Mouse (Mus musculus) MEL (cell line): ENCODE measurements at regions not wholly inside any gene's neighbourhood (a gene's known extent, or its start where the extent isn't known, plus 50 kb on each side); places are given as distances from the start of the nearest gene placed in this dataset.

Experiments
- DNase-seq: peaks from one replicate; pipeline ENCODE4 v3.0.0; 2011; ENCODE audit warnings: low read depth, low spot score
- H3K27ac ChIP-seq: 2 replicates; pipeline ENCODE4 v1.5.1; 2012; ENCODE audit warnings: low read depth, mild to moderate bottlenecking, control low read depth, low read length, moderate library complexity; ENCODE audit not compliant: control insufficient read depth
- H3K27me3 ChIP-seq, 2 experiments: fragments of 150-350 bp in 1 of 2; sonication (generic) in 1 of 2; 2 replicates each; pipeline ENCODE4 v1.6.1; 2012; ENCODE audit warnings: low read length in 2 of 2, mild to moderate bottlenecking in 2 of 2, improper control_type of control experiment in 1 of 2, moderate library complexity in 1 of 2; ENCODE audit not compliant: insufficient read depth in 2 of 2, control insufficient read depth in 1 of 2
- H3K36me3 ChIP-seq, 2 experiments: 2 replicates each; pipeline ENCODE4 v1.6.1; 2012 to 2014; ENCODE audit warnings: low read length in 2 of 2, improper control_type of control experiment in 1 of 2, inconsistent platforms in 1 of 2, mild to moderate bottlenecking in 1 of 2; ENCODE audit not compliant: insufficient read depth in 2 of 2, control insufficient read depth in 1 of 2
- H3K4me1 ChIP-seq, 2 experiments: fragments of 150-350 bp in 1 of 2; sonication (generic) in 1 of 2; 2 replicates each; pipeline ENCODE4 v1.6.1; 2012; ENCODE audit warnings: low read length in 2 of 2, improper control_type of control experiment in 1 of 2, mild to moderate bottlenecking in 1 of 2; ENCODE audit not compliant: insufficient read depth in 2 of 2, control insufficient read depth in 1 of 2
- H3K4me3 ChIP-seq, 2 experiments: fragments of 150-350 bp in 1 of 2; sonication (generic) in 1 of 2; 2 replicates each; pipeline ENCODE4 v1.5.1; 2012; ENCODE audit warnings: low read depth in 2 of 2, low read length in 2 of 2, mild to moderate bottlenecking in 2 of 2, moderate library complexity in 2 of 2, control low read depth in 1 of 2, improper control_type of control experiment in 1 of 2; ENCODE audit not compliant: control insufficient read depth in 1 of 2, insufficient read depth in 1 of 2
- H3K79me2 ChIP-seq: 2 replicates; pipeline ENCODE4 v1.6.1; 2012; ENCODE audit warnings: mild to moderate bottlenecking, low read length, moderate library complexity; ENCODE audit not compliant: control insufficient read depth, poor library complexity, insufficient read depth
- H3K9ac ChIP-seq: 2 replicates; pipeline ENCODE4 v1.6.1; 2012; ENCODE audit warnings: low read depth, mild to moderate bottlenecking, control low read depth, low read length, moderate library complexity; ENCODE audit not compliant: control insufficient read depth, poor library complexity, severe bottlenecking
- H3K9me3 ChIP-seq: fragments of 150-350 bp; sonication (generic); replicated peaks from 2 replicates; pipeline ENCODE4 v1.6.1; 2012; ENCODE audit warnings: mild to moderate bottlenecking, low read length, improper control_type of control experiment, moderate library complexity; ENCODE audit not compliant: insufficient read depth
- BHLHE40 ChIP-seq: IDR thresholded peaks from 2 replicates; pipeline ENCODE4 v1.6.1; 2012; ENCODE audit warnings: low read depth, mild to moderate bottlenecking, inconsistent platforms, low read length, improper control_type of control experiment, borderline replicate concordance
- CTCF ChIP-seq, 3 experiments: IDR thresholded peaks in 2 of 3; conservative IDR thresholded peaks in 1 of 3; 2 replicates each; pipeline ENCODE4 v1.5.1; 2011 to 2012; ENCODE audit warnings: low read length in 3 of 3, low read depth in 2 of 3, mild to moderate bottlenecking in 2 of 3, improper control_type of control experiment in 1 of 3, inconsistent platforms in 1 of 3, mixed read lengths in 1 of 3, moderate library complexity in 1 of 3; ENCODE audit not compliant: control insufficient read depth in 1 of 3, insufficient read depth in 1 of 3, poor library complexity in 1 of 3, severe bottlenecking in 1 of 3
- ELF1 ChIP-seq: IDR thresholded peaks from 2 replicates; pipeline ENCODE4 v1.6.1; 2014; ENCODE audit warnings: low read depth, mild to moderate bottlenecking, inconsistent platforms, low read length, improper control_type of control experiment, moderate library complexity
- GABPA ChIP-seq: IDR thresholded peaks from 2 replicates; pipeline ENCODE4 v1.6.1; 2012; ENCODE audit warnings: low read depth, mild to moderate bottlenecking, inconsistent platforms, low read length, improper control_type of control experiment, moderate library complexity
- GATA1 ChIP-seq: IDR thresholded peaks from 2 replicates; pipeline ENCODE4 v1.6.1; 2011; ENCODE audit warnings: low read depth, low read length, improper control_type of control experiment
- HCFC1 ChIP-seq: IDR thresholded peaks from 2 replicates; pipeline ENCODE4 v1.6.1; 2012; ENCODE audit warnings: low read depth, mild to moderate bottlenecking, inconsistent platforms, low read length, improper control_type of control experiment, moderate library complexity
- JUND ChIP-seq: IDR thresholded peaks from 2 replicates; pipeline ENCODE4 v1.6.1; 2011; ENCODE audit warnings: low read depth, mild to moderate bottlenecking, improper control_type of control experiment, low read length
- KAT2A ChIP-seq: conservative IDR thresholded peaks from 2 replicates; pipeline ENCODE4 v1.6.1; 2012; ENCODE audit warnings: low read depth, low read length, improper control_type of control experiment, inconsistent platforms
- MAFK ChIP-seq: IDR thresholded peaks from 2 replicates; pipeline ENCODE4 v1.6.1; 2011; ENCODE audit warnings: low read depth, mild to moderate bottlenecking, low read length, improper control_type of control experiment, borderline replicate concordance
- MAZ ChIP-seq: IDR thresholded peaks from 2 replicates; pipeline ENCODE4 v1.6.1; 2012; ENCODE audit warnings: low read depth, mild to moderate bottlenecking, inconsistent platforms, low read length, improper control_type of control experiment
- MYB ChIP-seq: IDR thresholded peaks from 2 replicates; pipeline ENCODE4 v1.6.1; 2011; ENCODE audit warnings: mild to moderate bottlenecking, low read depth, low read length, improper control_type of control experiment
- POLR2A ChIP-seq, 2 experiments: IDR thresholded peaks; 2 replicates each; pipeline ENCODE4 v1.6.1; 2011 to 2012; ENCODE audit warnings: low read length in 2 of 2, mild to moderate bottlenecking in 2 of 2, control low read depth in 1 of 2, improper control_type of control experiment in 1 of 2, low read depth in 1 of 2, moderate library complexity in 1 of 2; ENCODE audit not compliant: control insufficient read depth in 1 of 2, insufficient read depth in 1 of 2, poor library complexity in 1 of 2
- POLR2AphosphoS5 ChIP-seq: IDR thresholded peaks from 2 replicates; pipeline ENCODE4 v1.6.1; 2012; ENCODE audit warnings: low read depth, borderline replicate concordance, mild to moderate bottlenecking, inconsistent platforms, low read length, moderate library complexity, mixed read lengths
- RAD21 ChIP-seq: IDR thresholded peaks from 2 replicates; pipeline ENCODE4 v1.6.1; 2011; ENCODE audit warnings: mild to moderate bottlenecking, low read depth, low read length, improper control_type of control experiment
- TBP ChIP-seq: IDR thresholded peaks from 2 replicates; pipeline ENCODE4 v1.8.0; 2011; ENCODE audit warnings: low read depth, low read length, improper control_type of control experiment
- TCF12 ChIP-seq: IDR thresholded peaks from 2 replicates; pipeline ENCODE4 v1.6.1; 2014; ENCODE audit warnings: low read depth, mild to moderate bottlenecking, inconsistent platforms, low read length, improper control_type of control experiment, moderate library complexity
- USF2 ChIP-seq, 2 experiments: IDR thresholded peaks; 2 replicates each; pipeline ENCODE4 v1.6.1; 2011 to 2012; ENCODE audit warnings: improper control_type of control experiment in 2 of 2, low read length in 2 of 2, borderline replicate concordance in 1 of 2, inconsistent platforms in 1 of 2, low read depth in 1 of 2, mild to moderate bottlenecking in 1 of 2; ENCODE audit not compliant: insufficient read depth in 1 of 2
- ZKSCAN1 ChIP-seq: IDR thresholded peaks from 2 replicates; pipeline ENCODE4 v1.6.1; 2012; ENCODE audit warnings: low read depth, mild to moderate bottlenecking, inconsistent platforms, low read length, improper control_type of control experiment, moderate library complexity
- ZMIZ1 ChIP-seq: IDR thresholded peaks from 2 replicates; pipeline ENCODE4 v1.6.1; 2012; ENCODE audit warnings: low read depth, mild to moderate bottlenecking, inconsistent platforms, low read length, improper control_type of control experiment, moderate library complexity

GRCm38 (mm10) chr12:93011583-93011982 lies 1162.6 kb upstream of the Sel1l start:
- no peak for DNase-seq
- no peaks in the 10 kb centered on the region for H3K9me3 ChIP-seq
- H3K4me3 ChIP-seq, result no peak overlapping the region
- no peak for TF ChIP-seq TCF12
- TF ChIP-seq TBP, result no peak
- no peak for TF ChIP-seq ELF1
- TF ChIP-seq GABPA, result no peak
- no peak for TF ChIP-seq JUND
- no peak for TF ChIP-seq USF2 (IDR thresholded peaks at IDR 0.05; ENCODE audit: borderline replicate concordance in 1 of 2, insufficient read depth in 1 of 2, low read depth in 1 of 2, low read length in 2 of 2)
- no peak for TF ChIP-seq BHLHE40
- TF ChIP-seq MAFK, result no peak
- no peak for TF ChIP-seq ZMIZ1
- no peak overlapping the region for H3K27ac ChIP-seq
- no peaks in the 10 kb centered on the region for H3K79me2 ChIP-seq
- no peak overlapping the region for H3K9ac ChIP-seq
- no peaks in the 10 kb centered on the region for H3K27me3 ChIP-seq
- no peaks in the 10 kb centered on the region for H3K4me1 ChIP-seq
- no peaks in the 10 kb centered on the region for H3K36me3 ChIP-seq

- H3K27me3 ChIP-seq, result no peaks in the 10 kb centered on the region
- H3K36me3 ChIP-seq, result no peaks in the 10 kb centered on the region
- H3K79me2 ChIP-seq, result no peaks in the 10 kb centered on the region
- H3K4me3 ChIP-seq, result no peak overlapping the region
- no peak for DNase-seq
- TF ChIP-seq RAD21 (no peak), ELF1 (no peak), KAT2A (no peak), MAZ (no peak), ZKSCAN1 (no peak), BHLHE40 (no peak), POLR2AphosphoS5 (no peak), POLR2A (IDR thresholded peaks at IDR 0.05; ENCODE audit: control insufficient read depth in 1 of 2, insufficient read depth in 1 of 2, low read depth in 1 of 2, low read length in 2 of 2, poor library complexity in 1 of 2) (no peak), TBP (no peak), CTCF (IDR thresholded peaks at IDR 0.05 in 2 of 3, conservative IDR thresholded peaks at IDR 0.05 in 1 of 3; ENCODE audit: control insufficient read depth in 1 of 3, insufficient read depth in 1 of 3, low read depth in 2 of 3, low read length in 3 of 3, poor library complexity in 1 of 3, severe bottlenecking in 1 of 3) (no peak), HCFC1 (no peak), GATA1 (no peak), MYB (no peak)
- no peaks in the 10 kb centered on the region for H3K4me1 ChIP-seq
- no peaks in the 10 kb centered on the region for H3K9me3 ChIP-seq
- no peak overlapping the region for H3K27ac ChIP-seq
- H3K9ac ChIP-seq, result no peak overlapping the region
Observed at GRCm38 (mm10) chr12:93006844-93007365, 1157.9 kb upstream of the Sel1l start.
